Mouse (Mus musculus): Measurements from ENCODE around the gene 2310061I04Rik. TPM values are rescaled to one million over a fixed set of nuclear protein-coding genes. Genes with fewer than 3 reads are reported as not detected.
"Not testable (repeated sequence)": the region's sequence is repeated elsewhere in the genome, so short reads cannot be mapped to it uniquely, and the experiment has no call there.

2310061I04Rik gene
- polyA plus RNA-seq (2015; fragmentation: Nextera tagmentation; extraction: Ambion mirVana), result 31.5 and 32.3 TPM in 2 replicates

DNA sequence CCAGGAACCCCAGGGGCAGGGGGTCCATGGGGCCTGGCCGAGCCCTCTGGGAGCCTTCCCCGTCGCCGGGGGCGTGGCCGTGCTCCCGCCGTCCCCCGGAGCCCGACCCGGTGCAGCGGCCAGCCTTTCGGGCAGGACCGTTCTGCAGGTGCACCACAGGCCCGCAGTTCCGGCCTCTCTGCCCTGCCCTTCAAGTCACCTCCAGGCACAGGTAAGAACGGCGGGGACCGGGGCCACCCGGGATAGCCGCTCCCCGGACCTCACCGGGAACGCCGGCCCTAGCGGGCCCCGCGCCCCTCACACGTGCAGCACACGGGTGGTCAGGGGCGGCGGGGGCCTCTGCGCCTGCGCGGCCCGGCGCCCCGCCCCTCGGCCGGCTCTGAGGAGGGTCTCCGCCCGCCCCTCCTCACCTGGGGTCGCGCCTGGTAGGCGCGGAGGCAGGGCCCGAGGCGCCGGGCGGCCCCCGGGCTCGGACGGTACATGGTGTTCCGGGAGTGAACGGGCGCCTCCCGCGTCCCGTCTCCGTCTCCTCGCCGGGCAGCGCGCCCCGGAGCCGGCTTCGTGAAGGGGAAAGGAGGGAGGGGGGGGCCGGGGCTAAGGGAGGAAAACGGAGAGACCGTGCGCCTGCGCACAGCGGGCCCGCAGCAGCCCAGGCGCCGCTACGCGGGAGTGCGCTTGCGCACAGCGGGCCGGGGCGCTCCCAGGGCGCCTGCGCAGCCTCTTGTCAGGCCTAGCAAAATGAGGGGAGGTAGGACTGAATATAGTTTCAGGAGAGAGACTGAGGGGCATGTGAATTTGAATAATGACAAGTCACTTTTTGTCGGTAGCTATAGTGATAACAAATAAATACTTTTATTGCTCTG, at the start of gene 2310061I04Rik:
2310061I04Rik (minus strand) TSS at position 651 of the 863 bp plus-strand sequence.
- H3K27me3 ChIP-seq (replicated peaks; ENCODE audit: control insufficient read depth, insufficient read depth, low read length), result no peaks in the 10 kb centered on the region
- H3K27ac ChIP-seq (ENCODE audit: low read depth, low read length), result peak within 1 kb of the TSS; percentile 92
- H3K4me3 ChIP-seq (ENCODE audit: low read depth, low read length), result peak within 1 kb of the TSS; percentile 97
- TF ChIP-seq CTCF (IDR thresholded peaks at IDR 0.05; ENCODE audit: low read depth), result no peak
- H3K4me1 ChIP-seq (replicated peaks; ENCODE audit: control insufficient read depth, insufficient read depth, low read length), result no peaks in the 10 kb centered on the region
- peak within 1 kb of the TSS; percentile 93 for H3K9ac ChIP-seq (ENCODE audit: low read depth, low read length)
- no peaks in the 10 kb centered on the region for H3K9me3 ChIP-seq (ENCODE audit: control insufficient read depth)
- peaks cover 35% of the 10 kb centered on the region for H3K36me3 ChIP-seq (ENCODE audit: control insufficient read depth, insufficient read depth)
- WGBS, result under 1% methylated on average over 84 of the region's 86 CpGs
- peak within 1 kb of the TSS; percentile 92 for H3K4me2 ChIP-seq (replicated peaks; ENCODE audit: low read depth)
- peak; percentile 85 for ATAC-seq

DNA sequence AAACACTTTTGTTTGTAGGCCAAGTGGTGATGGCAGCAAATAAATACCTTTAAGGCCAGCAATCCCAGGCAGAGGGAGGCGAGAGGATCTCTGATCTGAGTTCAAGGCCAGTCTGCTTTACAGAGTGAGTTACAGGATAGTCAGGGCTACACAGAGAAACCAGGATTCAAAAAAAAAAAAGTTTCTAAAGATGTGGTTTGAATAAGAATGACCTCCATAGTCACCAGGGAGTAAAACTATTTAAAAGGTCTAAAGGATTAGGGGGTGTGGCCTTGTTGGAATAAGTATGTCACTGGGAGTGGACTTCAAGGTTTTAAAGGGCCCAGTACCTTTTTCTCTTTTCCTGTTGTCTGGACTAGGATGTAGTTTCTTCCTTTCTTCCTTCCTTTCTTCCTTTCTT, 42.7 kb upstream of the 2310061I04Rik start:
- no peak overlapping the region for H3K9ac ChIP-seq (ENCODE audit: low read depth, low read length)
- H3K36me3 ChIP-seq (ENCODE audit: control insufficient read depth, insufficient read depth), result no peaks in the 10 kb centered on the region
- no peak overlapping the region for H3K4me3 ChIP-seq (ENCODE audit: low read depth, low read length)
- H3K27ac ChIP-seq (ENCODE audit: low read depth, low read length), result no peak overlapping the region
- no peaks in the 10 kb centered on the region for H3K27me3 ChIP-seq (replicated peaks; ENCODE audit: control insufficient read depth, insufficient read depth, low read length)
- H3K9me3 ChIP-seq (ENCODE audit: control insufficient read depth), result no peaks in the 10 kb centered on the region
- no peak for TF ChIP-seq CTCF (IDR thresholded peaks at IDR 0.05; ENCODE audit: low read depth)
- H3K4me1 ChIP-seq (replicated peaks; ENCODE audit: control insufficient read depth, insufficient read depth, low read length), result no peaks in the 10 kb centered on the region
- no peak for ATAC-seq
- H3K4me2 ChIP-seq (replicated peaks; ENCODE audit: low read depth), result no peak overlapping the region
- WGBS, result 46% methylated on average over 1 of the region's 1 CpGs

DNA sequence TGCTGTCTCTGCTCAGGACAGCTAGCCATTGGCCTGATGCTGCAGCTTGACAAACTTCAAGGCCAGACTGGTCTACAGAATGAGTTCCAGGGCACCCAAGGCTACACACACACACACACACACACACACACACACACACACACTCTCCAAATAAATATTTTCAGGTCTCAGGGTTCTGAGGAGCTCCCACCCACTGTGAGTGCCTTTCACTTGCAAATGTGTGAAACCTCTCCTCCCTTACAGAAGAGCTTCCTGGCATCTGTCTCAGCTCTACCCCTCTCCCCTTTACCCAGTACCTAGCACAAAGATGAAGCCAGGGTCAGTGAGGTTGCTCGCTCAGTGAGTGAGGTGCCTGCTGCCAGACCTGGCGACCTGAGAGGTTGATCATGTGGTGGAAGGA, 41.9 kb upstream of the 2310061I04Rik start:
- Histone ChIP-seq H3K4me2 (replicated peaks; ENCODE audit: low read depth) (no peak overlapping the region), H3K27me3 (replicated peaks; ENCODE audit: control insufficient read depth, insufficient read depth, low read length) (no peaks in the 10 kb centered on the region), H3K27ac (ENCODE audit: low read depth, low read length) (no peak overlapping the region), H3K9ac (ENCODE audit: low read depth, low read length) (no peak overlapping the region), H3K36me3 (ENCODE audit: control insufficient read depth, insufficient read depth) (no peaks in the 10 kb centered on the region), H3K9me3 (ENCODE audit: control insufficient read depth) (no peaks in the 10 kb centered on the region), H3K4me3 (ENCODE audit: low read depth, low read length) (no peak overlapping the region), H3K4me1 (replicated peaks; ENCODE audit: control insufficient read depth, insufficient read depth, low read length) (no peaks in the 10 kb centered on the region)
- WGBS, result 52% methylated on average over 2 of the region's 2 CpGs
- ATAC-seq, result no peak
- TF ChIP-seq CTCF (IDR thresholded peaks at IDR 0.05; ENCODE audit: low read depth), result no peak

DNA sequence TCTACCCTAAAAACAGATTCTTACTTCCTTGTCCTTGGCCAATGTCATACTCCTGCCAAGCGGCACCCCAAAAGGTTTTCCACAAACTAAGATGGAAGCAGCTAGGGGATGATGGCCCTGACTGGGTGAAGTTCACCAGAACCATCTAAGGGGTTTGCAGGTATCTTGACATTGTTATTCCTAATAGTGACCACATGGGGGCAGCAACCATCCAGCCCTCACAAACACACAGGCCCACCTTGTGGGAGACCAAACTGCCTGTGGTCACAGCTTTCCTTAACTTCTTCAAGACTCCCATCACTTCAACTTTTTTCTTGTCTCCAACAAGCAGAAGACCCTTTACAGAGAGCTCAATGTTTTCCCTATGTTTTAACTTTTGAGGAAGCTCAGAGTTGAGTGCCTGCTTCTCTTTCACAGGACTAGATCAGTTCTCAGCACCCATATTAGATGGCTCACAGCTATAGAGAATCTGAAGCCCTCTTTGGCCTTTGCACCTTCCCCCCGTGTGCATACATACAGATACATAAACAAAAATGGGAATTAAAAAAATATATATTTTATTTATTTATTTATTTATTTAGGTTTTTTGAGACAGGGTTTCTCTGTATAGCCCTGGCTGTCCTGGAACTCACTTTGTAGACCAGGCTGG, 40.6 kb upstream of the 2310061I04Rik start:
- Histone ChIP-seq H3K9me3 (ENCODE audit: control insufficient read depth) (no peaks in the 10 kb centered on the region), H3K4me1 (replicated peaks; ENCODE audit: control insufficient read depth, insufficient read depth, low read length) (no peaks in the 10 kb centered on the region), H3K4me3 (ENCODE audit: low read depth, low read length) (no peak overlapping the region), H3K36me3 (ENCODE audit: control insufficient read depth, insufficient read depth) (no peaks in the 10 kb centered on the region), H3K9ac (ENCODE audit: low read depth, low read length) (no peak overlapping the region), H3K27me3 (replicated peaks; ENCODE audit: control insufficient read depth, insufficient read depth, low read length) (no peaks in the 10 kb centered on the region), H3K4me2 (replicated peaks; ENCODE audit: low read depth) (no peak overlapping the region), H3K27ac (ENCODE audit: low read depth, low read length) (no peak overlapping the region)
- WGBS, result 38% methylated on average over 2 of the region's 2 CpGs
- ATAC-seq, result peak; percentile 61; the same call in 1 of the 2 replicates
- peak; percentile 91 for TF ChIP-seq CTCF (IDR thresholded peaks at IDR 0.05; ENCODE audit: low read depth)

DNA sequence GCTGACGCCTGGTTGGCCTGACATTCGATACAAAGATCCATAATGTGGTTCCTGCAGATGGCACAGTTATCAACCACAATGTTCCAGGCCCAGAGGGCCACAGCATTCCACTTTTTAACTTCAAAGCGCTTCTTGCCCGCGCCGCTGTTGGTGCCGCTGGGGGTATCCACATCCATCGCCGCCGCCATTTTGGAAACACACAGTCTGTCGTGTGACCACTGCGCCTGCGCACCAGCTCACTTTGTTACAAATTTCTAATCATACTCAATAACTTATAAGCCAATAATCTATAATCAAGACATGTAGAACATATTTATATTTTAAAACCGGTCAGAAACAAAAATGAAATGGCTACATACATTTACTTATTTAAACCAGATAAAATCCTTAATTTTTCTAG, 38.5 kb upstream of the 2310061I04Rik start:
- not testable (repeated sequence) for H3K4me2 ChIP-seq (replicated peaks; ENCODE audit: low read depth); H3K4me3 ChIP-seq (ENCODE audit: low read depth, low read length); H3K36me3 ChIP-seq (ENCODE audit: control insufficient read depth, insufficient read depth); H3K9me3 ChIP-seq (ENCODE audit: control insufficient read depth); H3K4me1 ChIP-seq (replicated peaks; ENCODE audit: control insufficient read depth, insufficient read depth, low read length); H3K27ac ChIP-seq (ENCODE audit: low read depth, low read length); H3K27me3 ChIP-seq (replicated peaks; ENCODE audit: control insufficient read depth, insufficient read depth, low read length); H3K9ac ChIP-seq (ENCODE audit: low read depth, low read length); ATAC-seq
- WGBS, result 83% methylated on average over 14 of the region's 14 CpGs

DNA sequence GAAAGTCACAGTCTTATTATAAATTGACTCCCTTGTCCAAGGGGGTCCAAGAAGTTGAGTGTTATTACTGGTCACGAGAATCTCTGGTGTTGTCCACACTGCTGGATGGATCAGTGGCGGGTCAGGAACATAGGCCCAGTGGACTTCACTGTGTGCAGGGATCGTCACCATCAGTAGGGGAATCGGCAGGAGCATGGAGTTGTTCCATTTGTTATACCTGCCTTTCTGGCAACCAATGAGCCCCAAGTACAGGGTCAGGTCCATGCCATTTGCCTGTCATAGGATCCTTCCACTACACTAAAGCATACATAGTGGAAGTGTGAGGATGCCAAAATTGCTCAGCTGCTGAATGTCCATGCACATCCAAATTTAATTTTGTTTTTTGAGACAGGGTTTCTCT, 35.4 kb upstream of the 2310061I04Rik start:
- Histone ChIP-seq H3K4me3 (ENCODE audit: low read depth, low read length) (no peak overlapping the region), H3K27ac (ENCODE audit: low read depth, low read length) (no peak overlapping the region), H3K9ac (ENCODE audit: low read depth, low read length) (no peak overlapping the region), H3K9me3 (ENCODE audit: control insufficient read depth) (no peaks in the 10 kb centered on the region), H3K4me1 (replicated peaks; ENCODE audit: control insufficient read depth, insufficient read depth, low read length) (no peaks in the 10 kb centered on the region), H3K4me2 (replicated peaks; ENCODE audit: low read depth) (no peak overlapping the region), H3K27me3 (replicated peaks; ENCODE audit: control insufficient read depth, insufficient read depth, low read length) (no peaks in the 10 kb centered on the region), H3K36me3 (ENCODE audit: control insufficient read depth, insufficient read depth) (peaks cover 35% of the 10 kb centered on the region)
- no peak for TF ChIP-seq CTCF (IDR thresholded peaks at IDR 0.05; ENCODE audit: low read depth)
- ATAC-seq, result no peak
- WGBS, result 87% methylated on average over 4 of the region's 4 CpGs

Measured in intestine, postnatal 0 days (tissue).